Mouse (Mus musculus) lung, postnatal 4 days (tissue): ENCODE measurements around the gene Hvcn1.
"Not testable (repeated sequence)": the region's sequence is repeated elsewhere in the genome, so short reads cannot be mapped to it uniquely, and the experiment has no call there.

Experiments used
- DNase-seq, 2 experiments: peaks; one replicate each; pipeline ENCODE4 v3.0.0; 2021

Gene Hvcn1

GRCm38 (mm10) chr5:122208909-122209308 is 2.3 kb downstream of the Hvcn1 start:
- DNase-seq: no peak

- DNase-seq: peak; percentile 64 to 68
Observed at GRCm38 (mm10) chr5:122209591-122210368, 3.2 kb downstream of the Hvcn1 start.

- peak; percentile 41 to 48 for DNase-seq
Observed at GRCm38 (mm10) chr5:122210890-122211289, 4.3 kb downstream of the Hvcn1 start.

GRCm38 (mm10) chr5:122212125-122212524 is 5.5 kb downstream of the Hvcn1 start:
- DNase-seq: no peak

- DNase-seq: not testable (repeated sequence)
Observed at GRCm38 (mm10) chr5:122212820-122213219, 6.2 kb downstream of the Hvcn1 start.

- no peak for DNase-seq
Observed at GRCm38 (mm10) chr5:122213861-122214260, 7.3 kb downstream of the Hvcn1 start.

GRCm38 (mm10) chr5:122217636-122218035 is 11.0 kb downstream of the Hvcn1 start:
- no peak for DNase-seq

GRCm38 (mm10) chr5:122218109-122218905 is 11.7 kb downstream of the Hvcn1 start:
- no peak for DNase-seq

- DNase-seq: peak in 1 of 2 experiments; percentile 36
Observed at GRCm38 (mm10) chr5:122218928-122219327, 12.3 kb downstream of the Hvcn1 start.

GRCm38 (mm10) chr5:122219655-122220629 is 13.3 kb downstream of the Hvcn1 start:
- DNase-seq: peak; percentile 48 to 64

GRCm38 (mm10) chr5:122221085-122221484 is 14.5 kb downstream of the Hvcn1 start:
- DNase-seq: no peak

GRCm38 (mm10) chr5:122224291-122224690 is 17.7 kb downstream of the Hvcn1 start:
- no peak for DNase-seq

- DNase-seq: no peak
Observed at GRCm38 (mm10) chr5:122228271-122228765, 21.7 kb downstream of the Hvcn1 start.

GRCm38 (mm10) chr5:122228772-122229171 is 22.2 kb downstream of the Hvcn1 start:
- no peak for DNase-seq

- DNase-seq: no peak
Observed at GRCm38 (mm10) chr5:122230816-122231215, 24.2 kb downstream of the Hvcn1 start.

- no peak for DNase-seq
Observed at GRCm38 (mm10) chr5:122231431-122231830, 24.8 kb downstream of the Hvcn1 start.

- DNase-seq: no peak
Observed at GRCm38 (mm10) chr5:122232004-122232403, 25.4 kb downstream of the Hvcn1 start.

GRCm38 (mm10) chr5:122233077-122233581 is 26.5 kb downstream of the Hvcn1 start:
- DNase-seq: no peak

- peak; percentile 40 to 54 for DNase-seq
Observed at GRCm38 (mm10) chr5:122233695-122234094, 27.1 kb downstream of the Hvcn1 start.

GRCm38 (mm10) chr5:122234319-122235195 is 28.0 kb downstream of the Hvcn1 start:
- peak in 1 of 2 experiments; percentile 27 for DNase-seq

- DNase-seq: no peak
Observed at GRCm38 (mm10) chr5:122235196-122235836, 28.7 kb downstream of the Hvcn1 start.
